Mouse (Mus musculus) hindbrain, embryonic 12.5 days (tissue): ENCODE results near the gene Baiap2. TPM values are rescaled to one million over a fixed set of nuclear protein-coding genes. Genes with fewer than 3 reads are reported as not detected.

Experiments
- microRNA counts: library from miRNA; unstranded; fragments of <30 nt; microRNA quantifications from one replicate; lab custom pipeline; 2017
- microRNA-seq: library from miRNA; unstranded; fragments of <30 nt; microRNA quantifications from one replicate; pipeline ENCODE4, GENCODE M21; 2017
- polyA plus RNA-seq: library from polyadenylated mRNA; unstranded; fragments of >200 nt; fragmentation: Nextera tagmentation; extraction: Ambion mirVana; gene quantifications from 2 replicates; pipeline ENCODE4 v1.2.1, GENCODE M21; 2016

Baiap2 gene
- polyA plus RNA-seq, 1 experiment from 2014 or later: 10.6 TPM

MicroRNAs within 50 kb of the gene (microRNA counts, 519-probe panel; counts per million panel counts)
- microRNA mmu-miR-338-3p (lab: Ali Mortazavi, UCI) (470 counts per million, percentile 58 among the panel's probes with 10 or more counts), microRNA mmu-miR-338-5p (lab: Ali Mortazavi, UCI) (470 counts per million, percentile 58 among the panel's probes with 10 or more counts)

Small RNAs within 50 kb of the gene (microRNA-seq; reads per million reads assigned to microRNA genes)
- gene Mir3065: not detected
- gene Mir338: not detected

Other genes starting within 250 kb of the Baiap2 start
- 91.7 and 99.3 TPM in 2 replicates for gene Chmp6, start 29.3 kb upstream of the Baiap2 start, polyA plus RNA-seq
- 12.6 and 13.5 TPM in 2 replicates for gene Aatk, start 104.4 kb downstream of the Baiap2 start, polyA plus RNA-seq
- gene Cep131, start 144.1 kb downstream of the Baiap2 start, polyA plus RNA-seq: 39.5 and 47.3 TPM in 2 replicates
- gene Tepsin, start 156.0 kb downstream of the Baiap2 start, polyA plus RNA-seq: 17.3 and 22.0 TPM in 2 replicates
- gene Ndufaf8, start 156.2 kb downstream of the Baiap2 start, polyA plus RNA-seq: 45.8 and 52.7 TPM in 2 replicates
- 121 and 125 TPM in 2 replicates for gene Slc38a10, start 208.6 kb downstream of the Baiap2 start, polyA plus RNA-seq